Mouse (Mus musculus): Measurements from ENCODE around the gene Pi16. TPM values are rescaled to one million over a fixed set of nuclear protein-coding genes. Genes with fewer than 3 reads are reported as not detected.

Gene Pi16
- total RNA-seq, 1 experiment = 0.71 TPM

GRCm38 (mm10) chr17:29332186-29332685 is 14.8 kb downstream of the Pi16 start:
- TF ChIP-seq ZNF384 (IDR thresholded peaks at IDR 0.05; ENCODE audit: low read depth, low read length) (no peak), HCFC1 (IDR thresholded peaks at IDR 0.05; ENCODE audit: borderline replicate concordance, insufficient read depth, low read length) (no peak), ZC3H11A (IDR thresholded peaks at IDR 0.05; ENCODE audit: borderline replicate concordance, low read depth, low read length) (no peak), CHD2 (IDR thresholded peaks at IDR 0.05; ENCODE audit: low read depth, low read length) (no peak), MAFK (IDR thresholded peaks at IDR 0.05; ENCODE audit: insufficient read depth, low read depth, low read length) (no peak)
- peaks cover 34% of the 10 kb centered on the region for H3K36me3 ChIP-seq (ENCODE audit: control insufficient read depth, insufficient read depth, low read length, poor library complexity, severe bottlenecking)
- H3K9ac ChIP-seq (ENCODE audit: insufficient read depth, low read depth, low read length, poor library complexity, severe bottlenecking) = no peak overlapping the region
- H3K4me3 ChIP-seq (ENCODE audit: insufficient read depth in 1 of 2, low read depth in 1 of 2, low read length in 2 of 2, poor library complexity in 1 of 2, severe bottlenecking in 1 of 2) = no peak overlapping the region
- peaks cover 0 to 12% of the 10 kb centered on the region in 2 experiments; a peak in 1 of 4 replicates for H3K4me1 ChIP-seq (ENCODE audit: control insufficient read depth in 2 of 2, insufficient read depth in 2 of 2, low read length in 2 of 2, poor library complexity in 1 of 2)
- no peak for DNase-seq (ENCODE audit: low read depth, low spot score)
- no peak overlapping the region for H3K27ac ChIP-seq (ENCODE audit: insufficient read depth, low read depth, low read length, poor library complexity, severe bottlenecking)
- in situ Hi-C loops (cut with MboI; ENCODE audit: low sequenced_read_pairs in 2 of 2, unreplicated experiment in 2 of 2) = no loop called here
- H3K9me3 ChIP-seq (ENCODE audit: control insufficient read depth, insufficient read depth, low read depth, low read length) = no peaks in the 10 kb centered on the region

DNA sequence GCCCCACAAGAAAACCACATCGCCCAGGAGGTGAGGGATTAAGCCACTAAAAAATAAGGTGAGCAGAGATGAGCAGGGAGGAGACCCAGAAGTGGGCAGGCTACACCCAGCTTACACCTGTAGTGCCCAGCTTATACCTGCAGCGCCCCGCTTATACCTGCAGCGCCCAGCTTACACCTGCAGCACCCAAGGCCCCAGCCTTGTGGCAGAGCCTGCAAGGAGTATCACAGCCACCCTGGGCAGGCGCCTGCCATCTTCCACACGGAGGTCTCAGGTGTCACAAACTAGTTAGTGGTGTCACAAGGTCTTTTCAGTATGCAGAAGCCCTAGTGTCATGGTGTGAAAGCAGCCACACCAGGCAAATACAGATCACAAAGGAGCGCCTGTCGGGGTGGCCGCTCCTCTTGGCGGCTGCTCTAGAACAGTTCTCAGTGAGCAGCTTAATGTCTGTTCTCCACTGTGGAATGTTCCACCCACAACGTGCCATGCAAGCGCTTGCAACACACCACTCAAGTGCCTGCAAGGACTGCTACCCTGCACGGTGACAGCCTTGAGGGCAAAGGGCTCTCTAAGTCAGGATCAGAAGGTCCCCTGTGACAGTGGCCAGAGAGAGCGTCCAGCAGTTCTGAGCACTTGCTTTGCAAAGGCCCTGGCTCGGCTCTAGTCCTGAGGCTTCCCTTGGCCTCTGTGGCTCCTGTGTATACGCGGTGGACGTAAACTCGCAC is 18.9 kb downstream of the Pi16 start:
- Histone ChIP-seq H3K27ac (ENCODE audit: insufficient read depth, low read depth, low read length, poor library complexity, severe bottlenecking) (no peak overlapping the region), H3K9me3 (ENCODE audit: control insufficient read depth, insufficient read depth, low read depth, low read length) (no peaks in the 10 kb centered on the region), H3K4me1 (ENCODE audit: control insufficient read depth in 2 of 2, insufficient read depth in 2 of 2, low read length in 2 of 2, poor library complexity in 1 of 2) (peaks cover 0 to 15% of the 10 kb centered on the region in 2 experiments; a peak in 2 of 4 replicates), H3K36me3 (ENCODE audit: control insufficient read depth, insufficient read depth, low read length, poor library complexity, severe bottlenecking) (peaks cover 60% of the 10 kb centered on the region), H3K9ac (ENCODE audit: insufficient read depth, low read depth, low read length, poor library complexity, severe bottlenecking) (no peak overlapping the region), H3K4me3 (ENCODE audit: insufficient read depth in 1 of 2, low read depth in 1 of 2, low read length in 2 of 2, poor library complexity in 1 of 2, severe bottlenecking in 1 of 2) (no peak overlapping the region)
- DNase-seq (ENCODE audit: low read depth, low spot score) = no peak
- in situ Hi-C loops (cut with MboI; ENCODE audit: low sequenced_read_pairs in 2 of 2, unreplicated experiment in 2 of 2) = no loop called here
- TF ChIP-seq ZNF384 (IDR thresholded peaks at IDR 0.05; ENCODE audit: low read depth, low read length) = no peak
- TF ChIP-seq ZC3H11A (IDR thresholded peaks at IDR 0.05; ENCODE audit: borderline replicate concordance, low read depth, low read length) = no peak
- no peak for TF ChIP-seq HCFC1 (IDR thresholded peaks at IDR 0.05; ENCODE audit: borderline replicate concordance, insufficient read depth, low read length)
- TF ChIP-seq MAFK (IDR thresholded peaks at IDR 0.05; ENCODE audit: insufficient read depth, low read depth, low read length) = no peak
- no peak for TF ChIP-seq CHD2 (IDR thresholded peaks at IDR 0.05; ENCODE audit: low read depth, low read length)

- in situ Hi-C loops (cut with MboI; ENCODE audit: low sequenced_read_pairs in 2 of 2, unreplicated experiment in 2 of 2) = no loop called here
- Histone ChIP-seq H3K36me3 (ENCODE audit: control insufficient read depth, insufficient read depth, low read length, poor library complexity, severe bottlenecking) (peaks cover 52% of the 10 kb centered on the region), H3K27ac (ENCODE audit: insufficient read depth, low read depth, low read length, poor library complexity, severe bottlenecking) (no peak overlapping the region), H3K4me3 (ENCODE audit: insufficient read depth in 1 of 2, low read depth in 1 of 2, low read length in 2 of 2, poor library complexity in 1 of 2, severe bottlenecking in 1 of 2) (no peak overlapping the region), H3K9me3 (ENCODE audit: control insufficient read depth, insufficient read depth, low read depth, low read length) (no peaks in the 10 kb centered on the region), H3K4me1 (ENCODE audit: control insufficient read depth in 2 of 2, insufficient read depth in 2 of 2, low read length in 2 of 2, poor library complexity in 1 of 2) (peaks cover 6 to 25% of the 10 kb centered on the region in 2 experiments; a peak in 3 of 4 replicates), H3K9ac (ENCODE audit: insufficient read depth, low read depth, low read length, poor library complexity, severe bottlenecking) (no peak overlapping the region)
- no peak for DNase-seq (ENCODE audit: low read depth, low spot score)
- TF ChIP-seq CHD2 (IDR thresholded peaks at IDR 0.05; ENCODE audit: low read depth, low read length) = no peak
- TF ChIP-seq ZNF384 (IDR thresholded peaks at IDR 0.05; ENCODE audit: low read depth, low read length) = no peak
Observed at GRCm38 (mm10) chr17:29337979-29338823, 20.7 kb downstream of the Pi16 start.

GRCm38 (mm10) chr17:29339170-29339768 is 21.8 kb downstream of the Pi16 start:
- no peak overlapping the region for H3K4me3 ChIP-seq (ENCODE audit: insufficient read depth in 1 of 2, low read depth in 1 of 2, low read length in 2 of 2, poor library complexity in 1 of 2, severe bottlenecking in 1 of 2)
- no peak overlapping the region for H3K9ac ChIP-seq (ENCODE audit: insufficient read depth, low read depth, low read length, poor library complexity, severe bottlenecking)
- in situ Hi-C loops (cut with MboI; ENCODE audit: low sequenced_read_pairs in 2 of 2, unreplicated experiment in 2 of 2) = no loop called here
- TF ChIP-seq CHD2 (IDR thresholded peaks at IDR 0.05; ENCODE audit: low read depth, low read length) (no peak), HCFC1 (IDR thresholded peaks at IDR 0.05; ENCODE audit: borderline replicate concordance, insufficient read depth, low read length) (no peak), ZNF384 (IDR thresholded peaks at IDR 0.05; ENCODE audit: low read depth, low read length) (no peak), MAFK (IDR thresholded peaks at IDR 0.05; ENCODE audit: insufficient read depth, low read depth, low read length) (no peak), ZC3H11A (IDR thresholded peaks at IDR 0.05; ENCODE audit: borderline replicate concordance, low read depth, low read length) (no peak)
- peaks cover 6 to 25% of the 10 kb centered on the region in 2 experiments; a peak in 3 of 4 replicates for H3K4me1 ChIP-seq (ENCODE audit: control insufficient read depth in 2 of 2, insufficient read depth in 2 of 2, low read length in 2 of 2, poor library complexity in 1 of 2)
- DNase-seq (ENCODE audit: low read depth, low spot score) = no peak
- H3K27ac ChIP-seq (ENCODE audit: insufficient read depth, low read depth, low read length, poor library complexity, severe bottlenecking) = no peak overlapping the region
- H3K9me3 ChIP-seq (ENCODE audit: control insufficient read depth, insufficient read depth, low read depth, low read length) = no peaks in the 10 kb centered on the region
- H3K36me3 ChIP-seq (ENCODE audit: control insufficient read depth, insufficient read depth, low read length, poor library complexity, severe bottlenecking) = peaks cover 49% of the 10 kb centered on the region
